Mouse (Mus musculus) small intestine, adult 2 months (tissue): ENCODE results near the gene Car4.

ENCODE experiments used
- CTCF ChIP-seq: fragments of 200-500 bp; IDR thresholded peaks from 2 replicates; pipeline ENCODE4 v1.5.1; 2012; ENCODE audit warnings: low read depth, mild to moderate bottlenecking, control low read depth, inconsistent platforms, low read length, moderate library complexity, mixed read lengths; ENCODE audit not compliant: insufficient replicate concordance, insufficient read length; ENCODE audit errors: extremely low read depth
- POLR2A ChIP-seq: fragments of 200-500 bp; IDR thresholded peaks from 2 replicates; pipeline ENCODE4 v1.6.1; 2012; ENCODE audit warnings: low read depth, mild to moderate bottlenecking, control low read depth, inconsistent platforms, low read length, moderate library complexity

- TF ChIP-seq POLR2A (no peak), CTCF (no peak)
These were observed 1.6 kb downstream of the Car4 start for GRCm38 (mm10) chr11:84959181-84959580.
